Mouse (Mus musculus): Measurements from ENCODE around the gene Flt3.

GRCm38 (mm10) chr5:147327636-147328035 is 72.7 kb downstream of the Flt3 start:
- TF ChIP-seq POLR2A (IDR thresholded peaks at IDR 0.05; ENCODE audit: extremely low read depth, insufficient read depth, low read length) (no peak), CTCF (IDR thresholded peaks at IDR 0.05; ENCODE audit: extremely low read depth, insufficient read depth, low read length) (no peak)

All from cortical plate, adult 2 months (tissue).